ENCODE assay signal across 10 mouse cellular contexts in genomic region chr2:116358145-116358544, GRCm38 (mm10).
"Had no signal": no experiment of that assay in that cellular context is flagged by ENCODE, and none has a peak within 500 bp of the region (broad histone marks: within the 10 kb centered on the region; RNA-seq: fewer than 3 reads in every experiment).

No protein-coding gene starts in this region.

- DNase-seq: lung, adult 18-20 months; lung, embryonic 14.5 days; lung, postnatal 10 days; lung, postnatal 4 days; midbrain, embryonic 14.5 days; retina, postnatal 1 day; right cerebral cortex, adult 18-20 months; right cerebral cortex, postnatal 25 days; thymus, adult 2 months; thymus, postnatal 25 days had no signal
